Comparison of ENCODE assay signal across 12 mouse cellular contexts in the genomic region with DNA sequence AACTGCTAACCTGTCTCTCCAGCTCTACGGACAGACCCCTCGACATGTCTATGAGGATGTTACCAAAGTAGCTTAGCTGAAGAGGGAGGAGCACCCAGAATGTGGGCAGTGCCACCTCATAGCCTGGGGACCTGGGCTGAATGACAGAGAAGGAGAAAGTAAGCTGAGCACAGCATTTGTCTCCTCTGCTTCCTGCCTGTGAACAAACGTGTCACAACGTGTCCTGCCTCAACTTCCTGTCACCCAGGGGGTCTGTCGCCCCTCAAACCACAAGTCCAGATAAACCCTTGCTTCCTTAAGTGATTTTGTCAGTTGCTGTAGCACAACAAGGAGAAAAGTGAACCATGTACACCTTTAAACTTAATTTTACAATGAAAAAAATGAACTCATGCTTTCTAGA.
DNase-seq lines count a peak whose midpoint lies in the region; ATAC-seq and TF ChIP-seq lines count a peak whose summit lies in the region.
"Had no signal": no experiment of that assay in that cellular context is flagged by ENCODE, and none has a peak within 500 bp of the region (broad histone marks: within the 10 kb centered on the region; RNA-seq: fewer than 3 reads in every experiment).

No protein-coding gene starts in this region.

- ATAC-seq in megakaryocyte-erythroid progenitor cell, adult 5-6 weeks (replicated peaks; ENCODE audit: low FRiP score, low TSS enrichment, poor library complexity, severe bottlenecking), result peak; percentile 24; the same call in 1 of the 2 replicates

- H3K36me3 ChIP-seq in spleen, adult 2 months (ENCODE audit: control insufficient read depth, insufficient read depth, low read length), result no peaks in the 10 kb centered on the region
- H3K36me3 ChIP-seq in MEL (ENCODE audit: control insufficient read depth in 1 of 2, insufficient read depth in 2 of 2, low read length in 2 of 2), result peaks cover 0 to 12% of the 10 kb centered on the region in 2 experiments; a peak in 2 of 4 replicates
- H3K36me3 ChIP-seq: forebrain, embryonic 10.5 days; heart, embryonic 13.5 days; hindbrain, embryonic 15.5 days had no signal

- 11% methylated on average over 5 of the region's 5 CpGs for WGBS in spleen, adult 2 months

- no peaks in the 10 kb centered on the region for H3K27me3 ChIP-seq in spleen, adult 2 months (ENCODE audit: control insufficient read depth, insufficient read depth, low read length)
- H3K27me3 ChIP-seq in MEL (ENCODE audit: control insufficient read depth in 1 of 2, insufficient read depth in 2 of 2, low read length in 2 of 2), result no peaks in the 10 kb centered on the region
- H3K27me3 ChIP-seq: heart, embryonic 13.5 days; hindbrain, embryonic 15.5 days had no signal

- H3K4me1 ChIP-seq in spleen, adult 2 months (ENCODE audit: control insufficient read depth, insufficient read depth, insufficient read length), result peaks cover 3% of the 10 kb centered on the region; the same call in 1 of the 2 replicates
- peaks cover 4 to 11% of the 10 kb centered on the region in 2 experiments for H3K4me1 ChIP-seq in MEL (ENCODE audit: control insufficient read depth in 1 of 2, insufficient read depth in 2 of 2, low read length in 2 of 2)
- H3K4me1 ChIP-seq: forebrain, embryonic 10.5 days; hindbrain, embryonic 15.5 days had no signal

- H3K4me3 ChIP-seq in spleen, adult 2 months (ENCODE audit: extremely low read depth, insufficient read depth, insufficient read length), result no peak overlapping the region
- H3K4me3 ChIP-seq in MEL (ENCODE audit: control insufficient read depth in 1 of 2, insufficient read depth in 1 of 2, low read depth in 2 of 2, low read length in 2 of 2), result peak overlapping the region; percentile 3 to 35; a peak in 2 of 4 replicates
- H3K4me3 ChIP-seq: forebrain, embryonic 10.5 days; heart, embryonic 13.5 days; hindbrain, embryonic 15.5 days had no signal

- peak; percentile 51 to 57; a peak in 3 of 4 replicates for TF ChIP-seq EP300 in MEL (IDR thresholded peaks at IDR 0.05; ENCODE audit: low read depth in 1 of 2, low read length in 2 of 2)

- H3K9me3 ChIP-seq in MEL (replicated peaks; ENCODE audit: insufficient read depth, low read length), result no peaks in the 10 kb centered on the region
- H3K9me3 ChIP-seq: forebrain, embryonic 10.5 days; heart, embryonic 13.5 days; hindbrain, embryonic 15.5 days had no signal

- peak; percentile 8 to 11 for DNase-seq in spleen, adult 2 months (ENCODE audit: low read depth in 1 of 2, low spot score in 2 of 2)
- no peak for DNase-seq in spleen, adult 12 weeks (ENCODE audit: low spot score)
- DNase-seq in MEL (ENCODE audit: low read depth, low spot score), result peak; percentile 76
- DNase-seq in thymus, postnatal 25 days, result peak; percentile 75
- no peak for DNase-seq in embryo, embryonic 9.5 days (ENCODE audit: extremely low spot score)
- no peak for DNase-seq in urinary bladder, postnatal 14 days (ENCODE audit: low spot score)
- DNase-seq in adrenal gland, postnatal 25 days, result no peak
- DNase-seq: kidney, postnatal 10 days had no signal

- H3K9ac ChIP-seq in MEL (ENCODE audit: control insufficient read depth, low read depth, low read length, poor library complexity, severe bottlenecking), result peak overlapping the region; percentile 34
- H3K9ac ChIP-seq: heart, embryonic 13.5 days; hindbrain, embryonic 15.5 days had no signal

- no peak for TF ChIP-seq POLR2A in spleen, adult 2 months (IDR thresholded peaks at IDR 0.05; ENCODE audit: low read depth, low read length)
- no peak for TF ChIP-seq POLR2A in MEL (IDR thresholded peaks at IDR 0.05; ENCODE audit: control insufficient read depth in 1 of 2, insufficient read depth in 1 of 2, low read depth in 1 of 2, low read length in 2 of 2, poor library complexity in 1 of 2)

- H3K27ac ChIP-seq in spleen, adult 2 months (ENCODE audit: insufficient read depth, low read length), result no peak overlapping the region
- H3K27ac ChIP-seq in MEL (ENCODE audit: control insufficient read depth, low read depth, low read length), result no peak overlapping the region
- H3K27ac ChIP-seq: forebrain, embryonic 10.5 days; heart, embryonic 13.5 days; hindbrain, embryonic 15.5 days had no signal

- H3K79me2 ChIP-seq in MEL (ENCODE audit: control insufficient read depth, insufficient read depth, low read length, poor library complexity), result no peaks in the 10 kb centered on the region

- no peak for TF ChIP-seq RAD21 in MEL (IDR thresholded peaks at IDR 0.05; ENCODE audit: low read depth, low read length)

- no peak for TF ChIP-seq CTCF in spleen, adult 2 months (IDR thresholded peaks at IDR 0.05; ENCODE audit: extremely low read depth, insufficient read depth, insufficient read length, insufficient replicate concordance)
- TF ChIP-seq CTCF in MEL (IDR thresholded peaks at IDR 0.05 in 2 of 3, conservative IDR thresholded peaks at IDR 0.05 in 1 of 3; ENCODE audit: control insufficient read depth in 1 of 3, insufficient read depth in 1 of 3, low read depth in 2 of 3, low read length in 3 of 3, poor library complexity in 1 of 3, severe bottlenecking in 1 of 3), result no peak

TF ChIP-seq in MEL, 35 proteins besides CTCF, POLR2A, EP300 and RAD21:
- TF ChIP-seq GATA1 (IDR thresholded peaks at IDR 0.05; ENCODE audit: low read depth, low read length) (peak; percentile 47), MYB (IDR thresholded peaks at IDR 0.05; ENCODE audit: low read depth, low read length) (peak; percentile 53; the same call in 1 of the 2 replicates), USF2 (IDR thresholded peaks at IDR 0.05; ENCODE audit: borderline replicate concordance in 1 of 2, insufficient read depth in 1 of 2, low read depth in 1 of 2, low read length in 2 of 2) (no peak), ETS1 (IDR thresholded peaks at IDR 0.05; ENCODE audit: low read depth, low read length) (peak; percentile 50; the same call in 1 of the 2 replicates), MAX (IDR thresholded peaks at IDR 0.05; ENCODE audit: low read length) (0 out of 2 replicates have a peak, but pooled peaks have one; percentile 44), ELF1 (IDR thresholded peaks at IDR 0.05; ENCODE audit: low read depth, low read length) (peak; percentile 33; the same call in 1 of the 2 replicates), RCOR1 (IDR thresholded peaks at IDR 0.05; ENCODE audit: low read depth, low read length) (peak; percentile 70), MYC (IDR thresholded peaks at IDR 0.05; ENCODE audit: low read depth, low read length) (peak; percentile 59; the same call in 1 of the 2 replicates), POLR2AphosphoS2 (IDR thresholded peaks at IDR 0.05; ENCODE audit: low read length) (no peak), SIN3A (IDR thresholded peaks at IDR 0.05; ENCODE audit: low read length) (peak; percentile 49)
TF ChIP-seq in MEL: peak in this region for 8.

Comparison
In these comparisons a context has a peak if more than half of its experiments do, and no peak if none do; other contexts are left out.
1. DNase-seq: peak in spleen, adult 2 months (2 of 2), MEL (single experiment) and thymus, postnatal 25 days (single experiment); none in spleen, adult 12 weeks (single experiment), embryo, embryonic 9.5 days (single experiment), urinary bladder, postnatal 14 days (single experiment) and adrenal gland, postnatal 25 days (single experiment).